Mouse (Mus musculus) bone marrow macrophage, adult 2 months (primary cell): ENCODE results near the gene Gm10638.

Experiments
- CTCF ChIP-seq: IDR thresholded peaks from 2 replicates; pipeline ENCODE4 v1.5.1; 2012; ENCODE audit warnings: low read depth, mild to moderate bottlenecking, low read length, moderate library complexity
- POLR2A ChIP-seq: IDR thresholded peaks from 2 replicates; pipeline ENCODE4 v1.6.1; 2012; ENCODE audit warnings: mild to moderate bottlenecking, low read depth, low read length, borderline replicate concordance

DNA sequence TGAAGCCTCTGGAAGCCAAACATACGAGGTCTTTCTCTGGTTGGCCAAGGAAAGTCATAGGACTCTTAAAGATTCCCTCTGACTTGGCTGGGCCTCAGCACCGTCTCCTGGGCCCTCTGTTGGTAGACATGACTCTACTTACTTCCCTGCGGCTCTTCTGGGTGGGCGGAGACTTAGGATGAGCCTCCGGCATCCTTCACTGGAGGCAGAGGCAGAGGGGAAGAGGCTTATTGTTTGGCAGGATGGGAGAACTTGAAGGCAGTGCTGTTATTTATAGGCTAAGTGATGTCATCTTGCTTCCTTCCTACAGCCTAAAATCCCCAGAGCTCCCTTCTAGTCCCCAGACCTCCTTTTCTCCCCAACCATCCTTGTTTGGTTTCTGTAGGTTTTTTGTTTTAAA, 41.0 kb downstream of the Gm10638 start:
- TF ChIP-seq POLR2A: no peak
- no peak for TF ChIP-seq CTCF
